Mouse (Mus musculus) heart, embryonic 11.5 days (tissue): ENCODE measurements around the gene Rab7. TPM values are rescaled to one million over a fixed set of nuclear protein-coding genes. Genes with fewer than 3 reads are reported as not detected.

ENCODE experiments used
- ATAC-seq: fragments of 200-750 bp; cut with Nextera tagmentation; replicated peaks from 2 replicates; pipeline ENCODE4 v1.8.0; 2017; ENCODE audit warnings: moderate library complexity; ENCODE audit not compliant: insufficient number of reproducible peaks, low FRiP score, low TSS enrichment
- H3K27ac ChIP-seq: fragments of 300-500 bp; sonication (generic); 2 replicates; pipeline ENCODE4 v1.5.1; 2014; ENCODE audit warnings: mild to moderate bottlenecking, low read depth, low read length
- H3K27me3 ChIP-seq: fragments of 300-500 bp; sonication (generic); 2 replicates; pipeline ENCODE4 v1.6.1; 2014; ENCODE audit warnings: mild to moderate bottlenecking, low read length, mixed read lengths; ENCODE audit not compliant: control insufficient read depth, insufficient read depth
- H3K36me3 ChIP-seq: fragments of 300-500 bp; sonication (generic); 2 replicates; pipeline ENCODE4 v1.6.1; 2014; ENCODE audit warnings: mild to moderate bottlenecking, low read length, moderate library complexity, mixed read lengths; ENCODE audit not compliant: control insufficient read depth, insufficient read depth
- H3K4me1 ChIP-seq: fragments of 300-500 bp; sonication (generic); 2 replicates; pipeline ENCODE4 v1.6.1; 2014; ENCODE audit warnings: low read length; ENCODE audit not compliant: control insufficient read depth, insufficient read depth
- H3K4me2 ChIP-seq: fragments of 300-500 bp; sonication (generic); 2 replicates; pipeline ENCODE4 v1.6.1; 2014; ENCODE audit warnings: mild to moderate bottlenecking, moderate library complexity
- H3K4me3 ChIP-seq: fragments of 300-500 bp; sonication (generic); 2 replicates; pipeline ENCODE4 v1.5.1; 2014; ENCODE audit warnings: low read depth, low read length
- H3K9ac ChIP-seq: fragments of 300-500 bp; sonication (generic); 2 replicates; pipeline ENCODE4 v1.6.1; 2014; ENCODE audit warnings: mild to moderate bottlenecking, low read depth, low read length, moderate library complexity
- H3K9me3 ChIP-seq: fragments of 300-500 bp; sonication (generic); replicated peaks from 2 replicates; pipeline ENCODE4 v1.6.1; 2016; ENCODE audit warnings: low read length; ENCODE audit not compliant: control insufficient read depth
- WGBS: fragments of 180-500 bp; shearing (Covaris S2); extraction: QIAGEN DNeasy Blood & Tissue Kit; methylation state at CpG from one replicate; pipeline ENCODE4 v1.1.7; 2014; ENCODE audit not compliant: insufficient replicate concordance; 5-methylcytosine and 5-hydroxymethylcytosine counted together
- polyA plus RNA-seq: library from polyadenylated mRNA; unstranded; fragments of >200 nt; fragmentation: Nextera tagmentation; extraction: Ambion mirVana; gene quantifications from 2 replicates; pipeline ENCODE4 v1.2.1, GENCODE M21; 2014

Gene Rab7
- polyA plus RNA-seq, 1 experiment from 2014 or later = 227 TPM

GRCm38 (mm10) chr6:88047853-88048252, 2.8 kb upstream of the Rab7 start:
- H3K4me1 ChIP-seq = peaks cover 10% of the 10 kb centered on the region
- no peak overlapping the region for H3K4me3 ChIP-seq
- WGBS = 67% methylated on average over 5 of the region's 5 CpGs

GRCm38 (mm10) chr6:88045406-88045766, 316 bp upstream of the Rab7 start:
- H3K9me3 ChIP-seq = no peaks in the 10 kb centered on the region
- peak overlapping the region; percentile 99; the same call in 1 of the 2 replicates for H3K9ac ChIP-seq
- H3K4me2 ChIP-seq = peak overlapping the region; percentile 52
- H3K27me3 ChIP-seq = no peaks in the 10 kb centered on the region
- H3K4me3 ChIP-seq = peak overlapping the region; percentile 97
- H3K4me1 ChIP-seq = peaks cover 27% of the 10 kb centered on the region
- 31% methylated on average over 3 of the region's 3 CpGs for WGBS
- no peaks in the 10 kb centered on the region; the same call in 1 of the 2 replicates for H3K36me3 ChIP-seq
- no peak; the same call in 1 of the 2 replicates for ATAC-seq
- H3K27ac ChIP-seq = no peak overlapping the region; the same call in 1 of the 2 replicates

More at GRCm38 (mm10) chr6:88047853-88048252, 2.8 kb upstream of the Rab7 start:
- no peaks in the 10 kb centered on the region for H3K36me3 ChIP-seq
- no peaks in the 10 kb centered on the region for H3K9me3 ChIP-seq
- peaks cover 6% of the 10 kb centered on the region; the same call in 1 of the 2 replicates for H3K27me3 ChIP-seq
- H3K9ac ChIP-seq = no peak overlapping the region
- no peak for ATAC-seq
- no peak overlapping the region for H3K4me2 ChIP-seq
- H3K27ac ChIP-seq = no peak overlapping the region

GRCm38 (mm10) chr6:88044234-88044576, 865 bp downstream of the Rab7 start:
- 3% methylated on average over 3 of the region's 3 CpGs for WGBS
- peak overlapping the region; percentile 97 for H3K4me2 ChIP-seq
- peak overlapping the region; percentile 99 for H3K9ac ChIP-seq
- peak overlapping the region; percentile 87 for H3K27ac ChIP-seq
- H3K4me1 ChIP-seq = peaks cover 27% of the 10 kb centered on the region
- no peaks in the 10 kb centered on the region for H3K27me3 ChIP-seq
- H3K36me3 ChIP-seq = peaks cover 2% of the 10 kb centered on the region; the same call in 1 of the 2 replicates
- H3K4me3 ChIP-seq = peak overlapping the region; percentile 97
- no peaks in the 10 kb centered on the region for H3K9me3 ChIP-seq
- ATAC-seq = no peak

GRCm38 (mm10) chr6:88042336-88042735, 2.7 kb downstream of the Rab7 start:
- no peak overlapping the region for H3K4me3 ChIP-seq
- H3K4me1 ChIP-seq = peaks cover 27% of the 10 kb centered on the region
- ATAC-seq = no peak
- H3K4me2 ChIP-seq = peak overlapping the region; percentile 31
- WGBS = 68% methylated on average over 3 of the region's 3 CpGs
- H3K27me3 ChIP-seq = no peaks in the 10 kb centered on the region
- H3K27ac ChIP-seq = peak overlapping the region; percentile 57; the same call in 1 of the 2 replicates
- H3K36me3 ChIP-seq = peaks cover 2% of the 10 kb centered on the region; the same call in 1 of the 2 replicates
- H3K9ac ChIP-seq = no peak overlapping the region
- no peaks in the 10 kb centered on the region for H3K9me3 ChIP-seq

GRCm38 (mm10) chr6:88041221-88041620, 3.8 kb downstream of the Rab7 start:
- peaks cover 27% of the 10 kb centered on the region for H3K4me1 ChIP-seq
- peak overlapping the region; percentile 57; the same call in 1 of the 2 replicates for H3K27ac ChIP-seq
- no peak for ATAC-seq
- no peak overlapping the region for H3K4me3 ChIP-seq
- 59% methylated on average over 4 of the region's 4 CpGs for WGBS
- H3K36me3 ChIP-seq = peaks cover 2% of the 10 kb centered on the region; the same call in 1 of the 2 replicates
- no peaks in the 10 kb centered on the region for H3K27me3 ChIP-seq
- peak overlapping the region; percentile 47 for H3K4me2 ChIP-seq
- peak overlapping the region; percentile 35; the same call in 1 of the 2 replicates for H3K9ac ChIP-seq
- no peaks in the 10 kb centered on the region for H3K9me3 ChIP-seq

GRCm38 (mm10) chr6:88039426-88039825, 5.6 kb downstream of the Rab7 start:
- Histone ChIP-seq H3K27ac (no peak overlapping the region), H3K4me3 (no peak overlapping the region), H3K9ac (no peak overlapping the region), H3K27me3 (no peaks in the 10 kb centered on the region), H3K9me3 (no peaks in the 10 kb centered on the region), H3K4me2 (no peak overlapping the region), H3K4me1 (peaks cover 27% of the 10 kb centered on the region), H3K36me3 (peaks cover 2% of the 10 kb centered on the region; the same call in 1 of the 2 replicates)
- ATAC-seq = no peak
- WGBS = 95% methylated on average over 4 of the region's 4 CpGs

- WGBS = 89% methylated on average over 4 of the region's 4 CpGs
- Histone ChIP-seq H3K9ac (no peak overlapping the region), H3K4me3 (no peak overlapping the region), H3K4me2 (no peak overlapping the region), H3K9me3 (no peaks in the 10 kb centered on the region), H3K4me1 (peaks cover 15% of the 10 kb centered on the region), H3K27me3 (no peaks in the 10 kb centered on the region), H3K27ac (no peak overlapping the region), H3K36me3 (peaks cover 2% of the 10 kb centered on the region; the same call in 1 of the 2 replicates)
- ATAC-seq = no peak
Measured at GRCm38 (mm10) chr6:88037471-88038045, 7.5 kb downstream of the Rab7 start.

GRCm38 (mm10) chr6:88033504-88033903, 11.6 kb downstream of the Rab7 start:
- H3K27me3 ChIP-seq = no peaks in the 10 kb centered on the region
- H3K9me3 ChIP-seq = no peaks in the 10 kb centered on the region
- ATAC-seq = no peak
- no peak overlapping the region for H3K4me3 ChIP-seq
- H3K27ac ChIP-seq = no peak overlapping the region
- H3K9ac ChIP-seq = no peak overlapping the region
- no peak overlapping the region for H3K4me2 ChIP-seq
- no peaks in the 10 kb centered on the region for H3K36me3 ChIP-seq
- WGBS = 93% methylated on average over 3 of the region's 3 CpGs
- H3K4me1 ChIP-seq = no peaks in the 10 kb centered on the region

GRCm38 (mm10) chr6:88030432-88030831, 14.6 kb downstream of the Rab7 start:
- Histone ChIP-seq H3K4me3 (no peak overlapping the region), H3K27me3 (no peaks in the 10 kb centered on the region), H3K9me3 (no peaks in the 10 kb centered on the region), H3K27ac (no peak overlapping the region), H3K36me3 (no peaks in the 10 kb centered on the region), H3K4me1 (no peaks in the 10 kb centered on the region), H3K4me2 (no peak overlapping the region), H3K9ac (no peak overlapping the region)
- ATAC-seq = no peak
- WGBS = 95% methylated on average over 2 of the region's 2 CpGs
